Mouse (Mus musculus): Measurements from ENCODE around the gene Olfr60. TPM values are rescaled to one million over a fixed set of nuclear protein-coding genes. Genes with fewer than 3 reads are reported as not detected.

Gene Olfr60
- not detected in 2 replicates for total RNA-seq (2012; rRNA removed)
- not detected for polyA plus RNA-seq (2012; ENCODE audit: insufficient read depth in 1 of 2, insufficient read length in 2 of 2, low read depth in 1 of 2, low replicate concordance in 2 of 2, missing spikeins in 1 of 2)

GRCm38 (mm10) chr7:140361571-140361970 is at the start of gene Olfr60:
TSS of gene Olfr60 (minus strand) at chr7:140361671.
- TF ChIP-seq MXI1 (IDR thresholded peaks at IDR 0.05; ENCODE audit: low read depth, low read length) (no peak), UBTF (IDR thresholded peaks at IDR 0.05; ENCODE audit: borderline replicate concordance, insufficient read depth, low read depth, low read length) (no peak), MYC (IDR thresholded peaks at IDR 0.05; ENCODE audit: low read depth, low read length) (no peak), ELF1 (IDR thresholded peaks at IDR 0.05; ENCODE audit: low read depth, low read length) (no peak), POLR2A (IDR thresholded peaks at IDR 0.05; ENCODE audit: control insufficient read depth in 1 of 2, insufficient read depth in 1 of 2, low read depth in 1 of 2, low read length in 2 of 2, poor library complexity in 1 of 2) (no peak), MEF2A (IDR thresholded peaks at IDR 0.05; ENCODE audit: extremely low read depth, insufficient replicate concordance, low read depth, low read length, poor library complexity, severe bottlenecking) (no peak), JUND (IDR thresholded peaks at IDR 0.05; ENCODE audit: low read depth, low read length) (no peak), RAD21 (IDR thresholded peaks at IDR 0.05; ENCODE audit: low read depth, low read length) (no peak), CHD1 (IDR thresholded peaks at IDR 0.05; ENCODE audit: low read depth, low read length) (no peak), HCFC1 (IDR thresholded peaks at IDR 0.05; ENCODE audit: low read depth, low read length) (no peak), MAFK (IDR thresholded peaks at IDR 0.05; ENCODE audit: borderline replicate concordance, low read depth, low read length) (no peak), BHLHE40 (IDR thresholded peaks at IDR 0.05; ENCODE audit: borderline replicate concordance, low read depth, low read length) (no peak), NRF1 (IDR thresholded peaks at IDR 0.05; ENCODE audit: insufficient read depth, low read depth, low read length, poor library complexity, severe bottlenecking) (no peak), RCOR1 (IDR thresholded peaks at IDR 0.05; ENCODE audit: low read depth, low read length) (no peak), ETS1 (IDR thresholded peaks at IDR 0.05; ENCODE audit: low read depth, low read length) (no peak), ZC3H11A (IDR thresholded peaks at IDR 0.05; ENCODE audit: low read depth, low read length) (no peak), MAX (IDR thresholded peaks at IDR 0.05; ENCODE audit: low read length) (no peak)
- Histone ChIP-seq H3K4me1 (ENCODE audit: control insufficient read depth in 1 of 2, insufficient read depth in 2 of 2, low read length in 2 of 2) (no peaks in the 10 kb centered on the region), H3K9ac (ENCODE audit: control insufficient read depth, low read depth, low read length, poor library complexity, severe bottlenecking) (no peak within 1 kb of the TSS), H3K36me3 (ENCODE audit: control insufficient read depth in 1 of 2, insufficient read depth in 2 of 2, low read length in 2 of 2) (no peaks in the 10 kb centered on the region), H3K9me3 (replicated peaks; ENCODE audit: insufficient read depth, low read length) (no peaks in the 10 kb centered on the region), H3K4me3 (ENCODE audit: control insufficient read depth in 1 of 2, insufficient read depth in 1 of 2, low read depth in 2 of 2, low read length in 2 of 2) (no peak within 1 kb of the TSS), H3K27me3 (ENCODE audit: control insufficient read depth in 1 of 2, insufficient read depth in 2 of 2, low read length in 2 of 2) (no peaks in the 10 kb centered on the region), H3K27ac (ENCODE audit: control insufficient read depth, low read depth, low read length) (no peak within 1 kb of the TSS), H3K79me2 (ENCODE audit: control insufficient read depth, insufficient read depth, low read length, poor library complexity) (no peaks in the 10 kb centered on the region)
- DNase-seq (ENCODE audit: low read depth, low spot score), result no peak

- no peak within 1 kb of the TSS for H3K4me3 ChIP-seq (ENCODE audit: control insufficient read depth in 1 of 2, insufficient read depth in 1 of 2, low read depth in 2 of 2, low read length in 2 of 2)
- no peak within 1 kb of the TSS for H3K9ac ChIP-seq (ENCODE audit: control insufficient read depth, low read depth, low read length, poor library complexity, severe bottlenecking)
- no peaks in the 10 kb centered on the region for H3K4me1 ChIP-seq (ENCODE audit: control insufficient read depth in 1 of 2, insufficient read depth in 2 of 2, low read length in 2 of 2)
- no peaks in the 10 kb centered on the region for H3K27me3 ChIP-seq (ENCODE audit: control insufficient read depth in 1 of 2, insufficient read depth in 2 of 2, low read length in 2 of 2)
- DNase-seq (ENCODE audit: low read depth, low spot score), result no peak
- no peak within 1 kb of the TSS for H3K27ac ChIP-seq (ENCODE audit: control insufficient read depth, low read depth, low read length)
- no peaks in the 10 kb centered on the region for H3K36me3 ChIP-seq (ENCODE audit: control insufficient read depth in 1 of 2, insufficient read depth in 2 of 2, low read length in 2 of 2)
- no peaks in the 10 kb centered on the region for H3K79me2 ChIP-seq (ENCODE audit: control insufficient read depth, insufficient read depth, low read length, poor library complexity)
- H3K9me3 ChIP-seq (replicated peaks; ENCODE audit: insufficient read depth, low read length), result no peaks in the 10 kb centered on the region
- TF ChIP-seq ZMIZ1 (IDR thresholded peaks at IDR 0.05; ENCODE audit: low read depth, low read length), result no peak
- no peak for TF ChIP-seq ZC3H11A (IDR thresholded peaks at IDR 0.05; ENCODE audit: low read depth, low read length)
- TF ChIP-seq USF2 (IDR thresholded peaks at IDR 0.05; ENCODE audit: borderline replicate concordance in 1 of 2, insufficient read depth in 1 of 2, low read depth in 1 of 2, low read length in 2 of 2), result no peak
Measured at GRCm38 (mm10) chr7:140402818-140403217, 41.3 kb upstream of the Olfr60 start, which contains the start of gene Olfr531. TSS of gene Olfr531 (minus strand) at chr7:140402918.

All from MEL (cell line).